Mouse (Mus musculus): ENCODE results near the gene Gadl1. TPM values are rescaled to one million over a fixed set of nuclear protein-coding genes. Genes with fewer than 3 reads are reported as not detected.
"Not testable (repeated sequence)": the region's sequence is repeated elsewhere in the genome, so short reads cannot be mapped to it uniquely, and the experiment has no call there.

Gene Gadl1
- polyA plus RNA-seq, 1 experiment from 2014 or later = 0.31 TPM

- 90% methylated on average over 17 of the region's 17 CpGs for WGBS
- no peak overlapping the region for H3K27ac ChIP-seq
- no peak for ATAC-seq (ENCODE audit: insufficient number of reproducible peaks, insufficient read depth, low FRiP score, low TSS enrichment, low read depth)
- no peak overlapping the region for H3K9ac ChIP-seq
- H3K9me3 ChIP-seq = no peaks in the 10 kb centered on the region
- H3K4me1 ChIP-seq = 0 out of 2 replicates have a peak, but pooled peaks cover 4% of the 10 kb centered on the region
- no peaks in the 10 kb centered on the region for H3K27me3 ChIP-seq
- H3K36me3 ChIP-seq = no peaks in the 10 kb centered on the region
- no peak overlapping the region for H3K4me3 ChIP-seq
- H3K4me2 ChIP-seq = no peak overlapping the region
These were observed 155.5 kb downstream of the Gadl1 start for GRCm38 (mm10) chr9:116064774-116065173.

- not testable (repeated sequence) for H3K9ac ChIP-seq; ATAC-seq (ENCODE audit: insufficient number of reproducible peaks, insufficient read depth, low FRiP score, low TSS enrichment, low read depth); H3K36me3 ChIP-seq; H3K27ac ChIP-seq; H3K4me1 ChIP-seq; H3K27me3 ChIP-seq; H3K9me3 ChIP-seq; H3K4me2 ChIP-seq; H3K4me3 ChIP-seq
- WGBS = 94% methylated on average over 1 of the region's 1 CpGs
These were observed 162.3 kb downstream of the Gadl1 start for GRCm38 (mm10) chr9:116071561-116071960.

DNA sequence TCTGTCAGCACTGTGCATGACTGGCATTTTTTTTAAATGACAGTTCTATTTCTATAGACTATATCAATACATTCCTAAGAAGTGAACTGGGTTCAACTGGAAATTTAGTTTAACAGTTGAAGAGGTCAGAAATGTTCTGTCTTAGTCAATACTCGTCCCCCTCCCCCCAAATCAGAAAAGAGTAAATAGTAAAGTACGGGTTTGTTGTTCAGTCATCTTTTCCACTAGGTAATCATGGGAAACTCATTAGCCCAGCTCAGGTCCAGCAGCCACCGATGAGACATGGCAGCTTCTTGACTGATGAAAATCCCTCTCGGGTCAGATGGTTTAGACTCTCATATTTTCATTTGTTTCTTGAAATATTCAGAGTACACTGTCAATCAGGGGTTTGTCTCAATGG is 166.9 kb downstream of the Gadl1 start:
- H3K27me3 ChIP-seq = no peaks in the 10 kb centered on the region
- no peak for ATAC-seq (ENCODE audit: insufficient number of reproducible peaks, insufficient read depth, low FRiP score, low TSS enrichment, low read depth)
- no peak overlapping the region for H3K4me3 ChIP-seq
- WGBS = 77% methylated on average over 4 of the region's 4 CpGs
- no peaks in the 10 kb centered on the region for H3K4me1 ChIP-seq
- H3K9ac ChIP-seq = no peak overlapping the region
- no peaks in the 10 kb centered on the region for H3K9me3 ChIP-seq
- H3K27ac ChIP-seq = no peak overlapping the region
- no peaks in the 10 kb centered on the region for H3K36me3 ChIP-seq
- no peak overlapping the region for H3K4me2 ChIP-seq

GRCm38 (mm10) chr9:116076946-116077345 is 167.7 kb downstream of the Gadl1 start:
- no peaks in the 10 kb centered on the region for H3K4me1 ChIP-seq
- H3K9ac ChIP-seq = no peak overlapping the region
- no peaks in the 10 kb centered on the region for H3K27me3 ChIP-seq
- H3K27ac ChIP-seq = no peak overlapping the region
- no peaks in the 10 kb centered on the region for H3K9me3 ChIP-seq
- no peak overlapping the region for H3K4me2 ChIP-seq
- no peaks in the 10 kb centered on the region for H3K36me3 ChIP-seq
- no peak overlapping the region for H3K4me3 ChIP-seq
- 61% methylated on average over 2 of the region's 2 CpGs for WGBS
- ATAC-seq (ENCODE audit: insufficient number of reproducible peaks, insufficient read depth, low FRiP score, low TSS enrichment, low read depth) = no peak

DNA sequence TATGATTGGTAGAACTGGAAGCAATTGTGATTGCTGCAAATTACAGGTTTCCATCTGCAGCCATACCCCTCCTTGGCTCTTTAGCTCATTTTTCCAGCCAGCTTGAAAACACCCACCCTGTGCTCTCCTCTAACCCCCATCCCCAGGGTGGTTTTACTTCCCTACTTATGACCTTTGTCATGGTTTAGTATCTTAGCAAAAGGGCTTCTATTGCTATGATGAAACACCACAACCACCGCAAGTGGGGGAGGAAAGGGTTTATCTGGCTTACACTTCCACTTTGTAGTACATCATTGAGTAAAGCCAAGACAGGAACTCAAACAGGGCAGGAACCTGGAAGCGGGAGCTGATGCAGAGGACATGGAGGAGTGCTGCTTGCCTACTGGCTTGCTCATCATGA is 168.2 kb downstream of the Gadl1 start:
- no peak for ATAC-seq (ENCODE audit: insufficient number of reproducible peaks, insufficient read depth, low FRiP score, low TSS enrichment, low read depth)

GRCm38 (mm10) chr9:116081781-116082180 is 172.5 kb downstream of the Gadl1 start:
- H3K9me3 ChIP-seq = no peaks in the 10 kb centered on the region
- H3K4me1 ChIP-seq = no peaks in the 10 kb centered on the region
- no peak for ATAC-seq (ENCODE audit: insufficient number of reproducible peaks, insufficient read depth, low FRiP score, low TSS enrichment, low read depth)
- 81% methylated on average over 4 of the region's 4 CpGs for WGBS
- no peak overlapping the region for H3K4me3 ChIP-seq
- no peaks in the 10 kb centered on the region for H3K27me3 ChIP-seq
- no peak overlapping the region for H3K9ac ChIP-seq
- no peak overlapping the region for H3K27ac ChIP-seq
- H3K36me3 ChIP-seq = no peaks in the 10 kb centered on the region
- H3K4me2 ChIP-seq = no peak overlapping the region

More for the DNA sequence above, 168.2 kb downstream of the Gadl1 start:
- H3K4me1 ChIP-seq = no peaks in the 10 kb centered on the region
- no peak overlapping the region for H3K4me3 ChIP-seq
- H3K36me3 ChIP-seq = no peaks in the 10 kb centered on the region
- H3K4me2 ChIP-seq = no peak overlapping the region
- no peaks in the 10 kb centered on the region for H3K27me3 ChIP-seq
- H3K9me3 ChIP-seq = no peaks in the 10 kb centered on the region
- H3K9ac ChIP-seq = no peak overlapping the region
- no peak overlapping the region for H3K27ac ChIP-seq
- WGBS = 85% methylated on average over 2 of the region's 2 CpGs

- Histone ChIP-seq H3K4me3 (no peak overlapping the region), H3K4me1 (no peaks in the 10 kb centered on the region), H3K9me3 (no peaks in the 10 kb centered on the region), H3K36me3 (no peaks in the 10 kb centered on the region), H3K27ac (no peak overlapping the region), H3K27me3 (no peaks in the 10 kb centered on the region), H3K4me2 (no peak overlapping the region), H3K9ac (no peak overlapping the region)
- 85% methylated on average over 5 of the region's 5 CpGs for WGBS
- ATAC-seq (ENCODE audit: insufficient number of reproducible peaks, insufficient read depth, low FRiP score, low TSS enrichment, low read depth) = no peak
These were observed 174.0 kb downstream of the Gadl1 start for GRCm38 (mm10) chr9:116083300-116083699.

DNA sequence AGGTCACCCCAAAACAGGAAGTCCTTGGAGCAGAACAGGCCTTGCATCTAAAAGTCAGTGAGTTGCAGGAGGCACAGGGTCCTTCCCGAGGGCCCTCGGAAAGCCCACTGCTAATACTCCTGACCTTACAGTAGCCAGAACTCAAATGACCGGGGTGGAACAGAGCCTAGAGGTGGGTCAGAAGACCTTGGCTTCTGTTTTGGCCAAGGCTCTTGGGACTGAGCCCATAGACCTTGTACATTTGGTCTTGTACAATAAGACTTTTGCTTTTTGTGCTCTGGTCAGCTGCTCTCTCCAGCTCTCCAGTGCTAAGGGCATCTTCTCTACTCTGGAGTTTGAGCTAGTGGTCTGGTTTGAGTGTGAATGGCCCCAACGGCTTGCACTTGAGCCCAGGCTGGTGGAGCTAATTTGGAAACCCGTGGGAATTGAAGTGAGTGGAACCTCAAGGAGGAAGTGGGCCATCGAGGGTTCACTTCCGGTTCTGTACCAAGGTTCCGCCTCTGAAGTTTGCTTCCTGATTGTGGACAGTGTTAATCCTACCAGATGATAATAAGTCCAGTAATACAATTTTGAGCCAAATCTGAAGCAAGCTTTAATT is 174.6 kb downstream of the Gadl1 start:
- WGBS = 87% methylated on average over 8 of the region's 8 CpGs
- H3K9ac ChIP-seq = no peak overlapping the region
- H3K4me3 ChIP-seq = no peak overlapping the region
- H3K9me3 ChIP-seq = no peaks in the 10 kb centered on the region
- H3K27me3 ChIP-seq = no peaks in the 10 kb centered on the region
- H3K36me3 ChIP-seq = peaks cover 4% of the 10 kb centered on the region
- no peak overlapping the region for H3K4me2 ChIP-seq
- H3K4me1 ChIP-seq = no peaks in the 10 kb centered on the region
- ATAC-seq (ENCODE audit: insufficient number of reproducible peaks, insufficient read depth, low FRiP score, low TSS enrichment, low read depth) = no peak
- H3K27ac ChIP-seq = no peak overlapping the region

DNA sequence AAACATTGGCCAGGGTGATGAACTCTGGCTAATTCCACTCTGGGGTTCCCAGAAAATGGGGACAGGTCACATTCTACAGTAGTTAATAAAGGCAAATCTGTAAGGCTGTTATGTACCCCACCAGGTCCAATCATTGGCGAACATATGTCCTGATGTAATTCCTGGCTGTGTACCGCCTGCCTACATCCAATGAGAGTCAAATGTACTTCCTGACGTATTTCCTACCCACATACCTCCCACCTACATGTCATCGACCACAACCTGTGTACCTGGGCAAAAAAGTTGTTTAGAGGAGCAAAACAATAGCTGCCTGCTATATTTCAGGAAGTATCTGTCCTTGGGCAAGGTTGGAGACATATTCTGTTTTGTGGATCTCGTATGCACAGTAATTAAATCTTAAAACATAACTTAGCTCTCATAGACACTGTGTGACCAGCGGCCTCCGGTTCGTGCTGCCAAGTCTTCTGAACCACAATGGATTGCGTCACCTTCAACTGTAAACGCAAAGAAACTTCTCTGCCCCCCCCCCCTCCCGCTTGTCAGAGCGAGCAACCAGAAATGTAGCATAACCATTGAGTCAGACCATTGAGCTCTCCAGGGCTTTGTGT is 175.2 kb downstream of the Gadl1 start:
- Histone ChIP-seq H3K36me3 (peaks cover 10% of the 10 kb centered on the region), H3K27ac (no peak overlapping the region), H3K4me3 (no peak overlapping the region), H3K4me2 (no peak overlapping the region), H3K9ac (no peak overlapping the region), H3K9me3 (no peaks in the 10 kb centered on the region), H3K27me3 (no peaks in the 10 kb centered on the region), H3K4me1 (no peaks in the 10 kb centered on the region)
- ATAC-seq (ENCODE audit: insufficient number of reproducible peaks, insufficient read depth, low FRiP score, low TSS enrichment, low read depth) = no peak
- 90% methylated on average over 12 of the region's 12 CpGs for WGBS

GRCm38 (mm10) chr9:116085999-116086398 is 176.7 kb downstream of the Gadl1 start:
- WGBS = 86% methylated on average over 6 of the region's 6 CpGs
- H3K27ac ChIP-seq = no peak overlapping the region

DNA sequence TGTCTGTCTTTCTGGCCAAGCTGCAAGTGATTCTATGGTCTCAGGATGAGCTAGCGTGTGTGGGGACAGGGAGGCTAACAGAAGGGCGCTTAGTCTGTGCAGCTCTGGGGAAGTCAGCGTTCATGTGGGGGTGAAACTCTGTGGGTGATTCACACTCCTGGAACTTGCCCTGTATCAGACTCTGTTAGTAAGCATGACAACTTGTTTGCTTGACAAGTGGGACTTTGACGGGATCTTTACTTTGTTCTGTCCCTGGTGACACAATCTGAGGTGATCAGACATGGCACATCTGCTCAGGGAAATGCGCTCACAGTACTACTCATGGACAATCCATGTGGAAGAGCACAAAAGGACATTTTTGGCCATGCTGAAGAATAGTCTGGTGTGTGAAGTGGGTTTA is 178.0 kb downstream of the Gadl1 start:
- Histone ChIP-seq H3K4me2 (no peak overlapping the region), H3K4me1 (peaks cover 4% of the 10 kb centered on the region), H3K27ac (no peak overlapping the region), H3K36me3 (peaks cover 36% of the 10 kb centered on the region), H3K9ac (no peak overlapping the region), H3K27me3 (no peaks in the 10 kb centered on the region), H3K4me3 (no peak overlapping the region), H3K9me3 (no peaks in the 10 kb centered on the region)
- no peak for ATAC-seq (ENCODE audit: insufficient number of reproducible peaks, insufficient read depth, low FRiP score, low TSS enrichment, low read depth)
- WGBS = 90% methylated on average over 5 of the region's 5 CpGs

More at GRCm38 (mm10) chr9:116085999-116086398, 176.7 kb downstream of the Gadl1 start:
- no peak overlapping the region for H3K4me3 ChIP-seq
- no peaks in the 10 kb centered on the region for H3K9me3 ChIP-seq
- H3K36me3 ChIP-seq = peaks cover 26% of the 10 kb centered on the region
- H3K4me2 ChIP-seq = no peak overlapping the region
- no peaks in the 10 kb centered on the region for H3K27me3 ChIP-seq
- no peaks in the 10 kb centered on the region for H3K4me1 ChIP-seq
- no peak overlapping the region for H3K9ac ChIP-seq
- no peak for ATAC-seq (ENCODE audit: insufficient number of reproducible peaks, insufficient read depth, low FRiP score, low TSS enrichment, low read depth)

DNA sequence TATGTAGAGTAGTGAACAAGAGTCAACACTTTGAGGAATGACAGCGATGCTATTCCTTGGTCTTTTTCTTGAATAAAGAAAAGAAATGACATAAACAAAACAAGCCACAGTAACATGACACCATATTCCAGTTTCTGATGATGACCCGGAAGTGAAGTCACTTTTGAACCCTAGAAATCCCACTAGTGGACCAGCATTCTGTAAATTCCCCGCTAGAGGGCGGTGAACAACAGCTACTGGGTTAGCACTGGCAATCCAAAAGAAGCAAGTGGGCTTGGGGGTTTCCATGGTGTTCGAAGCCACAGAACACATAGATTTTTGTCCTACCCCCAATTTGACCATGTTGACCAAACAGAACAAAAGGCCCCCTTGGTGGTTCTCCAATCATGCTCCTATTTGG is 178.6 kb downstream of the Gadl1 start:
- no peak overlapping the region for H3K27ac ChIP-seq
- H3K27me3 ChIP-seq = no peaks in the 10 kb centered on the region
- no peak for ATAC-seq (ENCODE audit: insufficient number of reproducible peaks, insufficient read depth, low FRiP score, low TSS enrichment, low read depth)
- H3K4me3 ChIP-seq = no peak overlapping the region
- no peaks in the 10 kb centered on the region for H3K9me3 ChIP-seq
- H3K4me1 ChIP-seq = peaks cover 9% of the 10 kb centered on the region
- 26% methylated on average over 5 of the region's 5 CpGs for WGBS
- no peak overlapping the region for H3K9ac ChIP-seq
- H3K36me3 ChIP-seq = peaks cover 42% of the 10 kb centered on the region
- no peak overlapping the region for H3K4me2 ChIP-seq
